Mouse (Mus musculus) activated CD4-positive, CD25-positive, alpha-beta regulatory T cell (primary cell): ENCODE measurements around the gene Nsa2. TPM values are rescaled to one million over a fixed set of nuclear protein-coding genes. Genes with fewer than 3 reads are reported as not detected.

ENCODE experiments used
- polyA plus RNA-seq, 2 experiments: library from polyadenylated mRNA; unstranded; fragments of 100-300 nt; shearing (Covaris generic); gene quantifications; one replicate each; pipeline ENCODE4 v1.2.1; 2017

Nsa2 gene
- 100 to 1,000 TPM in 1 of 2 experiments, 10 to 100 TPM in 1; 83.4 to 107 TPM for polyA plus RNA-seq

GRCm38 (mm10) chr13:97137466-97138400 is at the start of gene Nsa2, which contains the start of gene Gfm2:
Gene Nsa2, minus strand, starts transcription at chr13:97137937.
Gene Gfm2, plus strand, starts transcription at chr13:97137937.

GRCm38 (mm10) chr13:97099187-97099852 is 38.4 kb downstream of the Nsa2 start, which contains the start of gene Gm6169:
Gene Gm6169, minus strand, starts transcription at chr13:97099237.

Other genes with a start within 250 kb of the Nsa2 start
- not detected for gene Gcnt4, start 213.2 kb downstream of the Nsa2 start, polyA plus RNA-seq
- gene 1700029F12Rik, start 103.6 kb downstream of the Nsa2 start, polyA plus RNA-seq = not detected
- gene Fam169a, start 70.7 kb downstream of the Nsa2 start, polyA plus RNA-seq = under 1 TPM; 0.11 to 0.48 TPM
- gene Gm6169, start 38.7 kb downstream of the Nsa2 start, polyA plus RNA-seq = 1 to 10 TPM; 3.9 to 5.7 TPM
- gene Gfm2, start within 50 bp of the Nsa2 start, polyA plus RNA-seq = 10 to 100 TPM; 30.5 to 30.8 TPM
- 100 to 1,000 TPM in 1 of 2 experiments, 10 to 100 TPM in 1; 78.3 to 112 TPM for gene Hexb, start 60.4 kb upstream of the Nsa2 start, polyA plus RNA-seq
- gene Enc1, start 103.2 kb upstream of the Nsa2 start, polyA plus RNA-seq = under 1 TPM; 0.33 to 0.38 TPM